8 mouse cellular contexts compared by ENCODE assay signal in the genomic region with DNA sequence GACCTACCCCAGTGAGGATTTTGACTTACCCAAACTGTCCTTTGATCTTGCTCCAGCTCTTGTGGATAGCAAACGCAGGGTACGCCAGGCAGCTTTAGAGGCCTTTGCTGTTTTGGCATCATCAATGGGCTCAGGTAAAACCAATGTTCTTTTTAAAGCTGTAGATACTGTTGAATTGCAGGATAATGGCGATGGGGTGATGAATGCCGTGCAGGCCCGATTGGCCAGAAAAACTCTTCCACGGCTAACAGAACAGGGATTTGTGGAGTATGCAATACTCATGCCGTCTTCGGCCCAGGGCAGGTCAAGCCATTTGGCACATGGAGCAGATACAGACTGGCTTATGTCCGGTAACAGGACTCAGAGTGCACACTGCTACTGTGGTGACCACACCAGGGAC. TPM values are rescaled to one million over a fixed set of nuclear protein-coding genes. Genes with fewer than 3 reads are reported as not detected.
DNase-seq lines count a peak whose midpoint lies in the region; ATAC-seq lines count a peak whose summit lies in the region.

No protein-coding gene starts in this region.

- no peaks in the 10 kb centered on the region for H3K9me3 ChIP-seq in erythroblast, embryonic 14.5 days (ENCODE audit: control insufficient read depth, low read length)
- no peaks in the 10 kb centered on the region for H3K9me3 ChIP-seq in forebrain, embryonic 12.5 days
- H3K9me3 ChIP-seq in intestine, embryonic 15.5 days: no peaks in the 10 kb centered on the region
- no peaks in the 10 kb centered on the region for H3K9me3 ChIP-seq in liver, embryonic 16.5 days (replicated peaks; ENCODE audit: control insufficient read depth, low read length)

- peak overlapping the region; percentile 96 for H3K4me2 ChIP-seq in forebrain, embryonic 12.5 days
- peak overlapping the region; percentile 86 for H3K4me2 ChIP-seq in intestine, embryonic 15.5 days (replicated peaks)
- peak overlapping the region; percentile 91 for H3K4me2 ChIP-seq in liver, embryonic 16.5 days (ENCODE audit: low read depth, low read length)

- peaks cover 12% of the 10 kb centered on the region for H3K36me3 ChIP-seq in erythroblast, embryonic 14.5 days (ENCODE audit: control insufficient read depth)
- H3K36me3 ChIP-seq in forebrain, embryonic 12.5 days (replicated peaks): no peaks in the 10 kb centered on the region
- no peaks in the 10 kb centered on the region for H3K36me3 ChIP-seq in intestine, embryonic 15.5 days
- no peaks in the 10 kb centered on the region for H3K36me3 ChIP-seq in liver, embryonic 16.5 days (ENCODE audit: control insufficient read depth, insufficient read depth)
- H3K36me3 ChIP-seq in splenic B cell, adult 2 months (ENCODE audit: control insufficient read depth, insufficient read depth, low read length, poor library complexity, severe bottlenecking): no peaks in the 10 kb centered on the region

- DNase-seq in ZHBTc4 (ENCODE audit: low read depth, low spot score): peak; percentile 23
- peak; percentile 4 for DNase-seq in splenic B cell, adult 2 months (ENCODE audit: low read depth, low spot score)
- DNase-seq in right cerebral cortex, postnatal 36 days (ENCODE audit: low spot score in 2 of 2): no peak

- H3K27ac ChIP-seq in forebrain, embryonic 12.5 days: no peak overlapping the region
- H3K27ac ChIP-seq in intestine, embryonic 15.5 days: no peak overlapping the region
- peak overlapping the region; percentile 69; the same call in 1 of the 2 replicates for H3K27ac ChIP-seq in liver, embryonic 16.5 days (ENCODE audit: low read length)

- peaks cover 63% of the 10 kb centered on the region for H3K4me1 ChIP-seq in erythroblast, embryonic 14.5 days (ENCODE audit: control insufficient read depth)
- H3K4me1 ChIP-seq in forebrain, embryonic 12.5 days: peaks cover 54% of the 10 kb centered on the region
- peaks cover 5% of the 10 kb centered on the region; the same call in 1 of the 2 replicates for H3K4me1 ChIP-seq in intestine, embryonic 15.5 days (replicated peaks)
- H3K4me1 ChIP-seq in liver, embryonic 16.5 days (ENCODE audit: control insufficient read depth, low read depth, low read length): peaks cover 20% of the 10 kb centered on the region

- 1% methylated on average over 9 of the region's 9 CpGs for WGBS in forebrain, embryonic 12.5 days
- WGBS in intestine, embryonic 15.5 days: under 1% methylated on average over 9 of the region's 9 CpGs
- WGBS in liver, embryonic 16.5 days (ENCODE audit: insufficient replicate concordance): 1% methylated on average over 9 of the region's 9 CpGs

- no peak for ATAC-seq in erythroblast, adult 5-6 weeks (replicated peaks; ENCODE audit: low FRiP score, poor library complexity, severe bottlenecking)
- ATAC-seq in forebrain, embryonic 12.5 days (ENCODE audit: low FRiP score): no peak
- no peak for ATAC-seq in intestine, embryonic 15.5 days
- no peak for ATAC-seq in liver, embryonic 16.5 days (ENCODE audit: low read depth)

- H3K4me3 ChIP-seq in erythroblast, embryonic 14.5 days (replicated peaks): peak overlapping the region; percentile 99
- peak overlapping the region; percentile 90 for H3K4me3 ChIP-seq in forebrain, embryonic 12.5 days (replicated peaks)
- H3K4me3 ChIP-seq in intestine, embryonic 15.5 days (replicated peaks): peak overlapping the region; percentile 74
- H3K4me3 ChIP-seq in liver, embryonic 16.5 days (ENCODE audit: low read depth, low read length): peak overlapping the region; percentile 96

- peak overlapping the region; percentile 79 for H3K9ac ChIP-seq in forebrain, embryonic 12.5 days
- H3K9ac ChIP-seq in intestine, embryonic 15.5 days: peak overlapping the region; percentile 80
- H3K9ac ChIP-seq in liver, embryonic 16.5 days (ENCODE audit: low read depth, low read length): peak overlapping the region; percentile 91

- no peaks in the 10 kb centered on the region for H3K27me3 ChIP-seq in erythroblast, embryonic 14.5 days (ENCODE audit: control insufficient read depth)
- H3K27me3 ChIP-seq in forebrain, embryonic 12.5 days: no peaks in the 10 kb centered on the region
- no peaks in the 10 kb centered on the region for H3K27me3 ChIP-seq in intestine, embryonic 15.5 days (replicated peaks)
- H3K27me3 ChIP-seq in liver, embryonic 16.5 days (ENCODE audit: control insufficient read depth, insufficient read depth, low read depth, low read length): no peaks in the 10 kb centered on the region
- H3K27me3 ChIP-seq in splenic B cell, adult 2 months (ENCODE audit: control insufficient read depth, insufficient read depth, low read length, poor library complexity, severe bottlenecking): no peaks in the 10 kb centered on the region

RNA-seq across cellular contexts. Expression of gene Togaram1, which starts 1.9 kb away (rescaled TPM):
- polyA plus RNA-seq in erythroblast, embryonic 14.5 days (2012): 0.03 and 0.05 TPM in 2 replicates
- total RNA-seq in erythroblast, adult 5-6 weeks (2015; ENCODE audit: low replicate concordance): 4.0 and 12.1 TPM in 2 replicates
- total RNA-seq in erythroblast, adult 5-6 weeks (2017; ENCODE audit: low replicate concordance): 11.7 and 12.6 TPM in 2 replicates
- polyA plus RNA-seq in forebrain, embryonic 12.5 days (2016; fragmentation: Nextera tagmentation; extraction: Ambion mirVana): 31.4 and 32.4 TPM in 2 replicates
- 23.8 and 28.0 TPM in 2 replicates for polyA plus RNA-seq in intestine, embryonic 15.5 days (2015; fragmentation: Nextera tagmentation; extraction: Ambion mirVana)
- polyA plus RNA-seq in liver, embryonic 16.5 days (2015; fragmentation: Nextera tagmentation; extraction: Ambion mirVana): 5.9 TPM in 2 replicates

RNA-seq across cellular contexts. Expression of gene Klhl28, which starts 2.1 kb away (rescaled TPM):
- polyA plus RNA-seq in erythroblast, embryonic 14.5 days (2012): 0.02 and 0.03 TPM in 2 replicates
- 2.5 and 12.7 TPM in 2 replicates for total RNA-seq in erythroblast, adult 5-6 weeks (2015; ENCODE audit: low replicate concordance)
- total RNA-seq in erythroblast, adult 5-6 weeks (2017; ENCODE audit: low replicate concordance): 6.7 and 8.9 TPM in 2 replicates
- polyA plus RNA-seq in forebrain, embryonic 12.5 days (2016; fragmentation: Nextera tagmentation; extraction: Ambion mirVana): 17.6 and 19.9 TPM in 2 replicates
- polyA plus RNA-seq in intestine, embryonic 15.5 days (2015; fragmentation: Nextera tagmentation; extraction: Ambion mirVana): 10.0 and 10.7 TPM in 2 replicates
- 2.4 and 3.1 TPM in 2 replicates for polyA plus RNA-seq in liver, embryonic 16.5 days (2015; fragmentation: Nextera tagmentation; extraction: Ambion mirVana)

RNA-seq across cellular contexts. Expression of gene Gm527, which starts 49.8 kb away (rescaled TPM):
- not detected in 2 replicates for polyA plus RNA-seq in erythroblast, embryonic 14.5 days (2012)
- not detected in 2 replicates for total RNA-seq in erythroblast, adult 5-6 weeks (2015; ENCODE audit: low replicate concordance)
- 0.26 TPM in 1 of 2 replicates, not detected in the other for total RNA-seq in erythroblast, adult 5-6 weeks (2017; ENCODE audit: low replicate concordance)
- polyA plus RNA-seq in forebrain, embryonic 12.5 days (2016; fragmentation: Nextera tagmentation; extraction: Ambion mirVana): 2.7 and 3.4 TPM in 2 replicates
- 3.3 and 3.4 TPM in 2 replicates for polyA plus RNA-seq in intestine, embryonic 15.5 days (2015; fragmentation: Nextera tagmentation; extraction: Ambion mirVana)
- polyA plus RNA-seq in liver, embryonic 16.5 days (2015; fragmentation: Nextera tagmentation; extraction: Ambion mirVana): 0.14 TPM in 1 of 2 replicates, not detected in the other

Comparison
In these comparisons a context has a peak if more than half of its experiments do, and no peak if none do; other contexts are left out.
1. DNase-seq: peak in ZHBTc4 (single experiment) and splenic B cell, adult 2 months (single experiment); none in right cerebral cortex, postnatal 36 days (0 of 2).
2. Peak in every context shown above with its lines, with median percentiles within 50 percentile points of each other: H3K4me3 ChIP-seq, H3K4me2 ChIP-seq and H3K9ac ChIP-seq.